Mouse (Mus musculus) liver, adult 2 months (tissue): ENCODE measurements around the gene Nap1l4.

Source experiments
- CTCF ChIP-seq: fragments of 200-500 bp; IDR thresholded peaks from 2 replicates; pipeline ENCODE4 v1.5.1; 2011; ENCODE audit warnings: low read depth, low read length, control low read depth
- POLR2A ChIP-seq: fragments of 200-500 bp; IDR thresholded peaks from 2 replicates; pipeline ENCODE4 v1.6.1; 2011; ENCODE audit warnings: low read length, control low read depth; ENCODE audit not compliant: insufficient read depth; ENCODE audit errors: extremely low read depth

DNA sequence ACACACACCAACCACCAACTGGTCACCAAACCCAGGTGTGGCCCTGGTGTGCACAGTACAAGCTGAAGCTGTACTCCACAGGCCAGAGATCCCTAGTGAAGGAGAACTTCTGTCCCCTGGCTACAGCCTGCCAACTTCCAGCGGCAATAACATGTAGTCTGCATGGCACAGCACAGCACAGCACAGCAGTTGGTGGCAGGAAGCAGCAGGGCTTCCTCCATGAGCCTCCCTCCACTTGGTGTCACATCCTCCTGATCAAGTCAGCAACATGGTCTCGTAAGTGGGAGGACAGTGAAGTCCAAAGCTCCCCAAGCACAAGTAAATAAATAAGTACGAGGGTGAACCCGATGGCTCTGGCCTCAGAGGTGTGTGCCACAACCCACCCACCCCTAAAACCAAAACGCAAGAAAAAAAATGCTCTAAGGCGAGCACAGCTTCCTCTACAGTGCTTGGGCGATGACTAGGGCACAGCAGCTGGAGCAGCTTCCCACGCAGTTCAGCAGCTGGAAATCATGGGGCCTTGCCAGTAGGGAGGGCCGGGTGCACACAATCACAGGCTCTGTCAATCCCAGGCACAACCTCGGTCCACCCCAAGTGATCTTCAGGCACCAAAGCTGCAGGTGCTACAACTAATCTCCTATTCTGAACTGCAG, 35.0 kb downstream of the Nap1l4 start:
- no peak for TF ChIP-seq CTCF
- TF ChIP-seq POLR2A, result no peak
